ENCODE assay signal across 9 mouse cellular contexts in genomic region chr2:173264467-173265128, GRCm38 (mm10). TPM values are rescaled to one million over a fixed set of nuclear protein-coding genes. Genes with fewer than 3 reads are reported as not detected.
DNase-seq lines count a peak whose midpoint lies in the region; ATAC-seq lines count a peak whose summit lies in the region.
"Had no signal": no experiment of that assay in that cellular context is flagged by ENCODE, and none has a peak within 500 bp of the region (broad histone marks: within the 10 kb centered on the region; RNA-seq: fewer than 3 reads in every experiment).

No protein-coding gene starts in this region.

- peak overlapping the region; percentile 61 for H3K27ac ChIP-seq in forebrain, embryonic 13.5 days
- no peak overlapping the region for H3K27ac ChIP-seq in midbrain, embryonic 11.5 days (ENCODE audit: low read depth, low read length)

- no peaks in the 10 kb centered on the region for H3K9me3 ChIP-seq in forebrain, embryonic 13.5 days (replicated peaks)
- no peaks in the 10 kb centered on the region for H3K9me3 ChIP-seq in midbrain, embryonic 11.5 days (ENCODE audit: control insufficient read depth, low read length)

- H3K4me1 ChIP-seq in forebrain, embryonic 13.5 days: peaks cover 87% of the 10 kb centered on the region
- peaks cover 43% of the 10 kb centered on the region for H3K4me1 ChIP-seq in midbrain, embryonic 11.5 days (ENCODE audit: control insufficient read depth, insufficient read depth, low read length)

- H3K9ac ChIP-seq in forebrain, embryonic 13.5 days: 0 out of 2 replicates have a peak overlapping the region, but pooled peaks have one; percentile 23
- H3K9ac ChIP-seq in midbrain, embryonic 11.5 days (ENCODE audit: low read length): no peak overlapping the region

- no peak overlapping the region for H3K4me3 ChIP-seq in forebrain, embryonic 13.5 days
- no peak overlapping the region for H3K4me3 ChIP-seq in midbrain, embryonic 11.5 days (ENCODE audit: low read depth, low read length)

- H3K4me2 ChIP-seq in forebrain, embryonic 13.5 days: peak overlapping the region; percentile 30
- H3K4me2 ChIP-seq in midbrain, embryonic 11.5 days: no peak overlapping the region

- H3K27me3 ChIP-seq in forebrain, embryonic 13.5 days: no peaks in the 10 kb centered on the region
- H3K27me3 ChIP-seq in midbrain, embryonic 11.5 days (ENCODE audit: control insufficient read depth, insufficient read depth, low read length): no peaks in the 10 kb centered on the region

- ATAC-seq in CD4-positive, CD25-positive, alpha-beta regulatory T cell, adult 4 months: peak; percentile 85
- ATAC-seq in forebrain, embryonic 13.5 days: peak; percentile 74
- ATAC-seq in midbrain, embryonic 11.5 days (ENCODE audit: low FRiP score): peak; percentile 70

- WGBS in forebrain, embryonic 13.5 days: 20% methylated on average over 13 of the region's 13 CpGs
- WGBS in midbrain, embryonic 11.5 days: 25% methylated on average over 13 of the region's 13 CpGs

- peak; percentile 79 for DNase-seq in gastrocnemius, adult 18-20 months (ENCODE audit: low spot score)
- no peak for DNase-seq in gastrocnemius, postnatal 10 days
- peak; percentile 81 for DNase-seq in kidney, adult 18-20 months
- no peak for DNase-seq in midbrain, embryonic 11.5 days (ENCODE audit: low spot score, missing footprints)
- DNase-seq in thymus, adult 18-20 months: peak; percentile 67 to 74
- DNase-seq in yolk sac, embryonic 10.5 days (ENCODE audit: low spot score): no peak

- H3K36me3 ChIP-seq in forebrain, embryonic 13.5 days (ENCODE audit: poor library complexity, severe bottlenecking): no peaks in the 10 kb centered on the region
- H3K36me3 ChIP-seq in midbrain, embryonic 11.5 days (ENCODE audit: control insufficient read depth, insufficient read depth, low read length): no peaks in the 10 kb centered on the region

RNA-seq across cellular contexts. Expression of gene Pmepa1, which starts 11.7 kb away (rescaled TPM):
- total RNA-seq in gastrocnemius, adult 18-20 months (2021): 10 to 100 TPM; 17.2 to 31.9 TPM
- 10 to 100 TPM; 15.8 to 19.8 TPM for total RNA-seq in gastrocnemius, postnatal 10 days (2021)
- polyA plus RNA-seq in CD4-positive, CD25-positive, alpha-beta regulatory T cell, adult 4 months (2017; shearing (Covaris generic)): 10 to 100 TPM; 10.4 to 12.7 TPM
- 4.6 and 5.3 TPM in 2 replicates for polyA plus RNA-seq in forebrain, embryonic 13.5 days (2015; fragmentation: Nextera tagmentation; extraction: Ambion mirVana)
- 3.2 and 3.4 TPM in 2 replicates for polyA plus RNA-seq in midbrain, embryonic 11.5 days (2014; fragmentation: Nextera tagmentation; extraction: Ambion mirVana)

RNA-seq across cellular contexts. Expression of gene Zbp1, which starts 45.9 kb away (rescaled TPM):
- total RNA-seq in gastrocnemius, adult 18-20 months (2021): under 1 TPM in 1 of 2 experiments, not detected in 1; 0.47 TPM
- total RNA-seq in gastrocnemius, postnatal 10 days (2021): under 1 TPM in 1 of 2 experiments, not detected in 1; 0.09 TPM
- 100 to 1,000 TPM in 1 of 2 experiments, 10 to 100 TPM in 1; 85.2 to 140 TPM for polyA plus RNA-seq in CD4-positive, CD25-positive, alpha-beta regulatory T cell, adult 4 months (2017; shearing (Covaris generic))
- polyA plus RNA-seq in forebrain, embryonic 13.5 days (2015; fragmentation: Nextera tagmentation; extraction: Ambion mirVana): not detected in 2 replicates
- 0.46 and 0.55 TPM in 2 replicates for polyA plus RNA-seq in midbrain, embryonic 11.5 days (2014; fragmentation: Nextera tagmentation; extraction: Ambion mirVana)
- polyA plus RNA-seq: heart, embryonic 14.5 days had no signal

Comparison
In these comparisons a context has a peak if more than half of its experiments do, and no peak if none do; other contexts are left out.
1. DNase-seq: peak in gastrocnemius, adult 18-20 months (single experiment), kidney, adult 18-20 months (single experiment) and thymus, adult 18-20 months (2 of 2); none in gastrocnemius, postnatal 10 days (single experiment), midbrain, embryonic 11.5 days (single experiment) and yolk sac, embryonic 10.5 days (single experiment).
2. RNA of gene Zbp1, which starts 45.9 kb away (polyA plus RNA-seq): 85.2 to 140 TPM in CD4-positive, CD25-positive, alpha-beta regulatory T cell, adult 4 months; 0.46 to 0.55 TPM in midbrain, embryonic 11.5 days and not detected in forebrain, embryonic 13.5 days; every median in the first group is over 10 times any median in the second.
3. Peak in every context shown above with its lines, with median percentiles within 50 percentile points of each other: ATAC-seq.